Mouse (Mus musculus) kidney, adult 2 months (tissue): ENCODE data around the gene Ppm1b. TPM values are rescaled to one million over a fixed set of nuclear protein-coding genes. Genes with fewer than 3 reads are reported as not detected.
"Not testable (repeated sequence)": the region's sequence is repeated elsewhere in the genome, so short reads cannot be mapped to it uniquely, and the experiment has no call there.

Experiments
- DNase-seq: peaks from one replicate; pipeline ENCODE4 v3.0.0; 2021
- H3K27ac ChIP-seq: fragments of 200-500 bp; 2 replicates; pipeline ENCODE4 v1.5.1; 2012; ENCODE audit warnings: low read depth, low read length, control low read depth, inconsistent platforms; ENCODE audit not compliant: insufficient read depth
- H3K27me3 ChIP-seq: fragments of 200-500 bp; replicated peaks from 2 replicates; pipeline ENCODE4 v1.6.1; 2012; ENCODE audit warnings: mild to moderate bottlenecking, moderate library complexity, low read length, inconsistent platforms; ENCODE audit not compliant: control insufficient read depth, insufficient read depth
- H3K36me3 ChIP-seq: fragments of 200-500 bp; 2 replicates; pipeline ENCODE4 v1.6.1; 2012; ENCODE audit warnings: mild to moderate bottlenecking, moderate library complexity, low read length, inconsistent platforms; ENCODE audit not compliant: control insufficient read depth, insufficient read depth
- H3K4me1 ChIP-seq: fragments of 200-500 bp; 2 replicates; pipeline ENCODE4 v1.6.1; 2011; ENCODE audit warnings: low read length; ENCODE audit not compliant: control insufficient read depth, insufficient read depth
- H3K4me3 ChIP-seq: fragments of 200-500 bp; 2 replicates; pipeline ENCODE4 v1.5.1; 2011; ENCODE audit warnings: mild to moderate bottlenecking, low read depth, low read length, control low read depth; ENCODE audit not compliant: insufficient read depth
- CTCF ChIP-seq: fragments of 200-500 bp; conservative IDR thresholded peaks from 2 replicates; pipeline ENCODE4 v1.5.1; 2011; ENCODE audit warnings: low read depth, mild to moderate bottlenecking, control low read depth, low read length, moderate library complexity, mixed read lengths; ENCODE audit not compliant: insufficient read depth, insufficient read length
- POLR2A ChIP-seq: fragments of 200-500 bp; IDR thresholded peaks from one replicate; pipeline ENCODE4 v1.6.1; 2011; ENCODE audit warnings: low read depth, low read length, control low read depth
- WGBS: fragments of 180-500 bp; shearing (Covaris S2); methylation state at CpG from one replicate; pipeline ENCODE4 v1.1.7; 2018; 5-methylcytosine and 5-hydroxymethylcytosine counted together
- polyA plus RNA-seq: library from polyadenylated mRNA; depleted of rRNA; stranded (reverse); fragments of >200 nt; gene quantifications from 2 replicates; pipeline ENCODE4 v1.2.3, GENCODE M21; 2012; rRNA removed

Ppm1b gene
- 34.2 and 46.4 TPM in 2 replicates for polyA plus RNA-seq

GRCm38 (mm10) chr17:84956441-84956840 lies at the start of gene Ppm1b:
Gene Ppm1b (plus strand): TSS chr17:84956741.
- Histone ChIP-seq H3K27ac (peak within 1 kb of the TSS; percentile 98), H3K4me3 (peak within 1 kb of the TSS; percentile 65), H3K36me3 (no peaks in the 10 kb centered on the region), H3K4me1 (peaks cover 10% of the 10 kb centered on the region; the same call in 1 of the 2 replicates), H3K27me3 (no peaks in the 10 kb centered on the region)
- TF ChIP-seq POLR2A (no peak), CTCF (no peak)
- no peak for DNase-seq
- WGBS, result 13% methylated on average over 9 of the region's 9 CpGs

GRCm38 (mm10) chr17:84921666-84922376 lies 34.7 kb upstream of the Ppm1b start:
- no peaks in the 10 kb centered on the region for H3K36me3 ChIP-seq
- TF ChIP-seq CTCF, result no peak
- no peak for TF ChIP-seq POLR2A

GRCm38 (mm10) chr17:84924779-84925178 lies 31.8 kb upstream of the Ppm1b start:
- WGBS, result 85% methylated on average over 5 of the region's 5 CpGs

More at GRCm38 (mm10) chr17:84921666-84922376, 34.7 kb upstream of the Ppm1b start:
- Histone ChIP-seq H3K27ac (no peak overlapping the region), H3K27me3 (no peaks in the 10 kb centered on the region), H3K4me1 (no peaks in the 10 kb centered on the region), H3K4me3 (no peak overlapping the region)
- no peak for DNase-seq
- 83% methylated on average over 19 of the region's 19 CpGs for WGBS

GRCm38 (mm10) chr17:84926233-84926632 lies 30.3 kb upstream of the Ppm1b start:
- Histone ChIP-seq H3K27me3 (no peaks in the 10 kb centered on the region), H3K4me3 (no peak overlapping the region), H3K27ac (no peak overlapping the region), H3K36me3 (no peaks in the 10 kb centered on the region), H3K4me1 (no peaks in the 10 kb centered on the region)
- 77% methylated on average over 5 of the region's 5 CpGs for whole genome bisulfite sequencing
- TF ChIP-seq CTCF (no peak), POLR2A (no peak)
- no peak for DNase-seq

More at GRCm38 (mm10) chr17:84924779-84925178, 31.8 kb upstream of the Ppm1b start:
- TF ChIP-seq POLR2A (no peak), CTCF (no peak)
- Histone ChIP-seq H3K27me3 (no peaks in the 10 kb centered on the region), H3K27ac (no peak overlapping the region), H3K4me1 (no peaks in the 10 kb centered on the region), H3K36me3 (no peaks in the 10 kb centered on the region), H3K4me3 (no peak overlapping the region)
- DNase-seq, result no peak

- no peak for TF ChIP-seq CTCF
- TF ChIP-seq POLR2A, result no peak
- no peaks in the 10 kb centered on the region for H3K4me1 ChIP-seq
- 60% methylated on average over 5 of the region's 5 CpGs for WGBS
- no peaks in the 10 kb centered on the region for H3K27me3 ChIP-seq
- no peak overlapping the region for H3K4me3 ChIP-seq
- DNase-seq, result no peak
- no peaks in the 10 kb centered on the region for H3K36me3 ChIP-seq
- H3K27ac ChIP-seq, result no peak overlapping the region
Observed at GRCm38 (mm10) chr17:84927580-84927979, 29.0 kb upstream of the Ppm1b start.

GRCm38 (mm10) chr17:84932943-84933342 lies 23.6 kb upstream of the Ppm1b start:
- WGBS, result 95% methylated on average over 7 of the region's 7 CpGs
- no peaks in the 10 kb centered on the region for H3K36me3 ChIP-seq

GRCm38 (mm10) chr17:84933968-84934367 lies 22.6 kb upstream of the Ppm1b start:
- Histone ChIP-seq H3K4me3 (no peak overlapping the region), H3K27ac (no peak overlapping the region), H3K27me3 (no peaks in the 10 kb centered on the region), H3K36me3 (no peaks in the 10 kb centered on the region), H3K4me1 (0 out of 2 replicates have a peak, but pooled peaks cover 6% of the 10 kb centered on the region)
- WGBS, result 73% methylated on average over 5 of the region's 5 CpGs
- no peak for DNase-seq
- no peak for TF ChIP-seq POLR2A
- TF ChIP-seq CTCF, result no peak

More at GRCm38 (mm10) chr17:84932943-84933342, 23.6 kb upstream of the Ppm1b start:
- TF ChIP-seq CTCF (no peak), POLR2A (no peak)
- no peak for DNase-seq
- no peak overlapping the region for H3K27ac ChIP-seq
- H3K27me3 ChIP-seq, result no peaks in the 10 kb centered on the region
- H3K4me3 ChIP-seq, result no peak overlapping the region
- 0 out of 2 replicates have a peak, but pooled peaks cover 6% of the 10 kb centered on the region for H3K4me1 ChIP-seq

- not testable (repeated sequence) for H3K36me3 ChIP-seq, H3K4me3 ChIP-seq, H3K4me1 ChIP-seq, H3K27me3 ChIP-seq, H3K27ac ChIP-seq
- 33% methylated on average over 4 of the region's 4 CpGs for WGBS
- peak; percentile 47 for DNase-seq
Observed at GRCm38 (mm10) chr17:84935620-84936019, 20.9 kb upstream of the Ppm1b start.
